Mouse (Mus musculus) myocyte (in vitro differentiated cells): ENCODE results near the gene Dnaaf3. TPM values are rescaled to one million over a fixed set of nuclear protein-coding genes. Genes with fewer than 3 reads are reported as not detected.

ENCODE experiments used
- H3K27me3 ChIP-seq: one replicate; pipeline ENCODE4 v1.6.1; 2011; ENCODE audit not compliant: control insufficient read depth, insufficient read depth, insufficient read length
- H3K36me3 ChIP-seq: one replicate; pipeline ENCODE4 v1.6.1; 2011; ENCODE audit not compliant: control insufficient read depth, insufficient read depth
- H3K4me2 ChIP-seq: one replicate; pipeline ENCODE4 v1.6.1; 2011; ENCODE audit warnings: low read depth, control low read depth
- H3K4me3 ChIP-seq: one replicate; pipeline ENCODE4 v1.5.1; 2011; ENCODE audit warnings: mild to moderate bottlenecking, control low read depth, moderate library complexity
- H3K79me2 ChIP-seq: one replicate; pipeline ENCODE4 v1.6.1; 2011; ENCODE audit not compliant: control insufficient read depth, insufficient read depth
- H3ac ChIP-seq: one replicate; pipeline ENCODE4 v1.6.1; 2011; ENCODE audit not compliant: control insufficient read depth, insufficient read length
- CEBPB ChIP-seq: IDR thresholded peaks from 2 replicates; pipeline ENCODE4 v1.6.1; 2011; ENCODE audit warnings: mild to moderate bottlenecking, moderate library complexity; ENCODE audit not compliant: poor library complexity, insufficient read depth, severe bottlenecking
- E2F4 ChIP-seq: IDR thresholded peaks from one replicate; pipeline ENCODE4 v1.6.1; 2011; ENCODE audit warnings: mild to moderate bottlenecking, control low read depth, moderate library complexity; ENCODE audit not compliant: insufficient read depth
- MAX ChIP-seq: IDR thresholded peaks from one replicate; pipeline ENCODE4 v1.6.1; 2011; ENCODE audit warnings: low read depth, mild to moderate bottlenecking, control low read depth
- MYOD1 ChIP-seq, 3 experiments: IDR thresholded peaks; one replicate each; pipeline ENCODE4 v1.6.1; 2011; ENCODE audit warnings: control low read depth in 2 of 3, low read depth in 2 of 3, mild to moderate bottlenecking in 2 of 3, moderate library complexity in 1 of 3; ENCODE audit not compliant: insufficient read length in 2 of 3, control insufficient read depth in 1 of 3
- MYOG ChIP-seq, 3 experiments: IDR thresholded peaks; one replicate each; pipeline ENCODE4 v1.6.1; 2011; ENCODE audit warnings: control low read depth in 2 of 3, low read depth in 2 of 3, mild to moderate bottlenecking in 2 of 3; ENCODE audit not compliant: insufficient read length in 2 of 3, control insufficient read depth in 1 of 3, insufficient read depth in 1 of 3
- POLR2A ChIP-seq: IDR thresholded peaks from one replicate; pipeline ENCODE4 v1.6.1; 2011; ENCODE audit warnings: low read depth, mild to moderate bottlenecking, control low read depth, moderate library complexity; ENCODE audit not compliant: insufficient read length
- POLR2AphosphoS2 ChIP-seq: IDR thresholded peaks from one replicate; pipeline ENCODE4 v1.6.1; 2011; ENCODE audit warnings: low read depth, control low read depth; ENCODE audit not compliant: insufficient read length
- REST ChIP-seq: IDR thresholded peaks from one replicate; pipeline ENCODE4 v1.6.1; 2011; ENCODE audit warnings: mild to moderate bottlenecking, control low read depth, moderate library complexity; ENCODE audit not compliant: insufficient read depth, insufficient read length
- SRF ChIP-seq: IDR thresholded peaks from one replicate; pipeline ENCODE4 v1.6.1; 2011; ENCODE audit warnings: low read depth; ENCODE audit not compliant: control insufficient read depth, insufficient read length
- TCF12 ChIP-seq: IDR thresholded peaks from one replicate; pipeline ENCODE4 v1.6.1; 2011; ENCODE audit warnings: mild to moderate bottlenecking, control low read depth; ENCODE audit not compliant: poor library complexity, insufficient read depth, severe bottlenecking
- TCF3 ChIP-seq: IDR thresholded peaks from one replicate; pipeline ENCODE4 v1.6.1; 2011; ENCODE audit warnings: low read depth, control low read depth; ENCODE audit not compliant: insufficient read length
- USF1 ChIP-seq: IDR thresholded peaks from one replicate; pipeline ENCODE4 v1.6.1; 2011; ENCODE audit warnings: low read depth, mild to moderate bottlenecking, control low read depth, moderate library complexity
- polyA plus RNA-seq: library from polyadenylated mRNA; unstranded; fragments of >200 nt; fragmentation: generic; extraction: Trizol; gene quantifications from one replicate; pipeline ENCODE4 v1.2.1, GENCODE M21; 2012; ENCODE audit warnings: missing spikeins

Gene Dnaaf3
- polyA plus RNA-seq, 1 experiment, result 2.2 TPM

DNA sequence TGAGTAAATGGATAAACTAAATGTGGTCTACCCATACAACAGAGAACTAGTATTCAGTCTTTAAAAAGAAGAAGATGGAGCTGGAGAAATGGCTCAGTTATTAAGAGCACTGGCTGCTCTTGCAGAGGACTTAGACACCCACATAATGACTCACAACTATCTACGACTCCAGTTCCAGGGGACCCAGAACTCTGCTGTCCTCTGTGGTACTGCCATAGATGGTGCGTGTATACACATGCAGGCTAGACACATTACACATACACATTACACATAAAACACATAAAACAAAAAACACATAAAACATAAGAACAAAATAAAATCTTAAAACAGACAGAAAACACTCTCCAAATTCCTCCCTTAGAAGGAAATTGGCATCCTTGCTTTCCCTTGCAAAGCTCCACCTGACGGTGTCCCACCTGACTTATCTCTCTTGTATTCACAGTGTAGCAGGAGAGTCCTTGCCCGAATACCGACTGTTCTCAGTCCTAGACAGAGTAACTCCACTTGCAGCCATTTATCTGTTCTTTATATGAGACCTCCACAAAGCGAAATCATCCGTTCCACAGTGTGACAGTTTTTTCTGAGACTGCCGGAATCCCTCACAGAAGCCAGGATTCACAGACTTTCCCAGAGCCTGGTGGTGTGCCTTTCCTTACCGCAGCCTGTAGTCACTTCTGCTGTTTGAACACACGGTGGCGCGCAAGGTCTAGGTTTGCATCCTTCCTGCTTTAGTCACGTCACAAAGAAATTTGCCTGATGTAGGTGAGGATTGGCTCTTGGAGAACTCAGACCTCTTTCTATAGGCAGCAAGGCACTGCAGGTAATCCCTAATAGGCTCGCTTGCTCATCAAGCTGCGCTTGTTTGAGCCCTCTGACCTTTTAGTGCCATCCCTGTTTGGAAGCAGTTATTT is 24.3 kb upstream of the Dnaaf3 start:
- no peak for TF ChIP-seq CEBPB
- no peak for TF ChIP-seq TCF3
- no peak for TF ChIP-seq USF1
- TF ChIP-seq SRF, result no peak
- no peak for TF ChIP-seq TCF12
- TF ChIP-seq MYOD1 (IDR thresholded peaks at IDR 0.05; ENCODE audit: control insufficient read depth in 1 of 3, insufficient read length in 2 of 3, low read depth in 2 of 3), result no peak
- TF ChIP-seq MAX, result no peak
- TF ChIP-seq REST, result no peak
- no peak for TF ChIP-seq E2F4
- TF ChIP-seq POLR2AphosphoS2, result no peak
- TF ChIP-seq MYOG (IDR thresholded peaks at IDR 0.05; ENCODE audit: control insufficient read depth in 1 of 3, insufficient read depth in 1 of 3, insufficient read length in 2 of 3, low read depth in 2 of 3), result no peak
- TF ChIP-seq POLR2A, result no peak
- Histone ChIP-seq H3K4me2 (no peak overlapping the region), H3ac (no peak overlapping the region), H3K79me2 (no peaks in the 10 kb centered on the region), H3K36me3 (no peaks in the 10 kb centered on the region), H3K4me3 (no peak overlapping the region), H3K27me3 (peaks cover 14% of the 10 kb centered on the region)

- TF ChIP-seq REST, result no peak
- no peak for TF ChIP-seq TCF12
- H3ac ChIP-seq, result no peak within 1 kb of the TSS
- no peaks in the 10 kb centered on the region for H3K79me2 ChIP-seq
- peaks cover 30% of the 10 kb centered on the region for H3K27me3 ChIP-seq
- H3K4me3 ChIP-seq, result no peak within 1 kb of the TSS
- no peak within 1 kb of the TSS for H3K4me2 ChIP-seq
- no peaks in the 10 kb centered on the region for H3K36me3 ChIP-seq
Measured at GRCm38 (mm10) chr7:4547221-4547641, 15.0 kb upstream of the Dnaaf3 start, which contains the start of gene Syt5. Syt5 (minus strand) TSS chr7:4547541.

DNA sequence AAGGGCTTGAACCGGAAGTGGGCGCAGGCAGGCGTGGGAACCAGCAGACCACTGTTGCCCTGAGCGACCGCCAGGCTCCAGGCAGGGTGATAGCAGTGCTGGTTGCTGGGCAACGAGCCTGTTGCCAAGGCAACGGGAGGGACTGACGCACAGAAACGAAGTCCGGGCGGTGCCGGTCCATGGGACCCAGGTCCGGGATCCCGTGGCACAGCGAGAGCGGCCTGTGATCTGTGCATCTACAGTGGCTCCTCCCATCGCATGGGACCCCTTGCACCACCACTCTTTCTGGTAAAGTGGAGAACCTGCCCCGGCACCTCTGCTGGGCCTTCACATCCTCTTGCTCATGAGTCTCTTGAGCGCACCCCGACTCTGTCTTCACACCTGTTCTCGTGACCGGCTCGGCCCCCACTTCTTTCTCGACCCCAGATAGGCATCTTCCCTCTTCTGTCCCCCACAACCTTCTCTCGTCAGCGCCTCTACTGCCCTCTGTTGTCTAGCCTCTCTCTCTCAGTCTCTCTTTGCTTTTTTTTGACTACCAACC is 14.4 kb upstream of the Dnaaf3 start:
- Histone ChIP-seq H3ac (no peak overlapping the region), H3K4me3 (no peak overlapping the region), H3K79me2 (no peaks in the 10 kb centered on the region), H3K36me3 (no peaks in the 10 kb centered on the region), H3K27me3 (peaks cover 31% of the 10 kb centered on the region), H3K4me2 (no peak overlapping the region)
- TF ChIP-seq TCF3 (no peak), POLR2A (no peak), MYOD1 (IDR thresholded peaks at IDR 0.05; ENCODE audit: control insufficient read depth in 1 of 3, insufficient read length in 2 of 3, low read depth in 2 of 3) (no peak)

DNA sequence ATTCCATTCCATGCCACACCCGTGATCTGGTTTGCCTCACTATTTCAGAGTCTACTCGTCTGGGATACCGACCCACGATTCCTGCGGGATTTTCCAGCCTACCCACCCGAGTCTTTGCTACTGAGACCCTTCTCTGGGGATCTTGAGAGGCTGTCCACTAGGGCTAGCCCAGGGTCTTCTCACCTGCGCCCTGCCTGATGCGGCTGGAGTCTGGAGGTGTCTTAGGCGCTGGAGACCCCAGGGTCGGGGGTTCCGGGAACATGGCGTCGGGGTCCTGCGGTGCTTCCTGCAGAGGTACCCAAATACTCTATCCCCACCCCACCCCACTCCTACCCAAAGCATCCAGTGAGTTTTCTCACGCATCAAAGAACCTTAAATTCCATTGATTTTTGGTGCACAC is 13.8 kb upstream of the Dnaaf3 start:
- Histone ChIP-seq H3K4me3 (no peak overlapping the region), H3K4me2 (no peak overlapping the region), H3K79me2 (no peaks in the 10 kb centered on the region), H3K27me3 (peaks cover 28% of the 10 kb centered on the region), H3ac (no peak overlapping the region), H3K36me3 (no peaks in the 10 kb centered on the region)
- no peak for TF ChIP-seq MYOD1 (IDR thresholded peaks at IDR 0.05; ENCODE audit: control insufficient read depth in 1 of 3, insufficient read length in 2 of 3, low read depth in 2 of 3)
- TF ChIP-seq E2F4, result no peak
- TF ChIP-seq TCF3, result no peak

DNA sequence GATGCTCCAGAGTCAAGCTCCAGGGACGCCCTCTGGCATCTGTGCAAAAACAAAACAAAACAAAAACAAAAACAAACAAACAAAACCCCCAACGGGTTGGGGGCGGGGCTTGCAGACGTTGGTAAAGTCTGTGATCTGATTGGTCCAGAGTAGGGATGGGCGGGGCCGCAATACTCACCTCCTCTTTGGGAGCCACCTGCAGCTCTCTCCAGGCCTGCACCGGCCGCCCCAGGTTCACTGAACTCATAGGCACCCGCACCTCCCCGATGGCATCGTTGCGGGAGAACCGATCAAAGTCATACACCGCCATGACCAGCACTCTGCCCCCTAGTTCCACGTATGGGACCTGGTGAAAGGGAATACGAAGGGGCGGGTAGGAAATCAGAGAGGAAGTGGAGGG is 9.8 kb upstream of the Dnaaf3 start:
- Histone ChIP-seq H3K27me3 (peaks cover 10% of the 10 kb centered on the region), H3K4me2 (no peak overlapping the region), H3ac (no peak overlapping the region), H3K79me2 (no peaks in the 10 kb centered on the region), H3K36me3 (no peaks in the 10 kb centered on the region), H3K4me3 (no peak overlapping the region)
- TF ChIP-seq E2F4 (no peak), SRF (no peak), POLR2A (no peak), MYOG (IDR thresholded peaks at IDR 0.05; ENCODE audit: control insufficient read depth in 1 of 3, insufficient read depth in 1 of 3, insufficient read length in 2 of 3, low read depth in 2 of 3) (no peak), MAX (no peak), REST (no peak), MYOD1 (IDR thresholded peaks at IDR 0.05; ENCODE audit: control insufficient read depth in 1 of 3, insufficient read length in 2 of 3, low read depth in 2 of 3) (no peak)
